Mouse (Mus musculus): Measurements from ENCODE around the gene Kif18b. TPM values are rescaled to one million over a fixed set of nuclear protein-coding genes. Genes with fewer than 3 reads are reported as not detected.

Kif18b gene
- total and polyA plus RNA-seq, 2 experiments from 2014 or later: 0.46 to 6.3 TPM

GRCm38 (mm10) chr11:102956962-102957614 lies 32.2 kb upstream of the Kif18b start:
- Histone ChIP-seq H3K27me3 (ENCODE audit: insufficient read depth, low read length) (no peaks in the 10 kb centered on the region), H3K4me1 (ENCODE audit: insufficient read depth, low read length) (no peaks in the 10 kb centered on the region), H3K27ac (ENCODE audit: low read depth, low read length) (0 out of 2 replicates have a peak overlapping the region, but pooled peaks have one; percentile 32), H3K9me3 (ENCODE audit: low read length) (no peaks in the 10 kb centered on the region), H3K36me3 (ENCODE audit: insufficient read depth, low read length) (no peaks in the 10 kb centered on the region), H3K4me3 (ENCODE audit: low read depth, low read length) (no peak overlapping the region), H3K4me2 (ENCODE audit: low read depth, low read length, poor library complexity, severe bottlenecking) (no peak overlapping the region), H3K9ac (replicated peaks; ENCODE audit: low read length, poor library complexity, severe bottlenecking) (peak overlapping the region; percentile 24; the same call in 1 of the 2 replicates)
- DNase-seq (ENCODE audit: low spot score) (peak; percentile 21), ATAC-seq (ENCODE audit: low FRiP score) (no peak)
- 43% methylated on average over 16 of the region's 16 CpGs for WGBS
- TF ChIP-seq CTCF (IDR thresholded peaks at IDR 0.05): no peak

- no peak for DNase-seq (ENCODE audit: low spot score)
- Histone ChIP-seq H3K36me3 (ENCODE audit: insufficient read depth, low read length) (no peaks in the 10 kb centered on the region), H3K27ac (ENCODE audit: low read depth, low read length) (no peak overlapping the region), H3K9me3 (ENCODE audit: low read length) (no peaks in the 10 kb centered on the region), H3K27me3 (ENCODE audit: insufficient read depth, low read length) (peaks cover 5% of the 10 kb centered on the region), H3K4me3 (ENCODE audit: low read depth, low read length) (no peak overlapping the region), H3K4me2 (ENCODE audit: low read depth, low read length, poor library complexity, severe bottlenecking) (no peak overlapping the region), H3K4me1 (ENCODE audit: insufficient read depth, low read length) (peaks cover 5% of the 10 kb centered on the region), H3K9ac (replicated peaks; ENCODE audit: low read length, poor library complexity, severe bottlenecking) (no peak overlapping the region)
- ATAC-seq (ENCODE audit: low FRiP score): no peak
- 17% methylated on average over 6 of the region's 6 CpGs for WGBS
- no peak for TF ChIP-seq CTCF (IDR thresholded peaks at IDR 0.05)
These were observed 28.0 kb upstream of the Kif18b start for GRCm38 (mm10) chr11:102952922-102953321.

GRCm38 (mm10) chr11:102948043-102948961 lies 23.4 kb upstream of the Kif18b start:
- no peaks in the 10 kb centered on the region for H3K9me3 ChIP-seq (ENCODE audit: low read length)
- H3K4me2 ChIP-seq (ENCODE audit: low read depth, low read length, poor library complexity, severe bottlenecking): peak overlapping the region; percentile 73
- ATAC-seq (ENCODE audit: low FRiP score): no peak
- no peak for TF ChIP-seq CTCF (IDR thresholded peaks at IDR 0.05)
- peak overlapping the region; percentile 46; the same call in 1 of the 2 replicates for H3K9ac ChIP-seq (replicated peaks; ENCODE audit: low read length, poor library complexity, severe bottlenecking)
- H3K4me1 ChIP-seq (ENCODE audit: insufficient read depth, low read length): peaks cover 9% of the 10 kb centered on the region
- H3K36me3 ChIP-seq (ENCODE audit: insufficient read depth, low read length): no peaks in the 10 kb centered on the region
- H3K27me3 ChIP-seq (ENCODE audit: insufficient read depth, low read length): peaks cover 46% of the 10 kb centered on the region
- peak; percentile 59 for DNase-seq (ENCODE audit: low spot score)
- WGBS: 4% methylated on average over 50 of the region's 51 CpGs
- H3K4me3 ChIP-seq (ENCODE audit: low read depth, low read length): peak overlapping the region; percentile 38
- no peak overlapping the region for H3K27ac ChIP-seq (ENCODE audit: low read depth, low read length)

DNA sequence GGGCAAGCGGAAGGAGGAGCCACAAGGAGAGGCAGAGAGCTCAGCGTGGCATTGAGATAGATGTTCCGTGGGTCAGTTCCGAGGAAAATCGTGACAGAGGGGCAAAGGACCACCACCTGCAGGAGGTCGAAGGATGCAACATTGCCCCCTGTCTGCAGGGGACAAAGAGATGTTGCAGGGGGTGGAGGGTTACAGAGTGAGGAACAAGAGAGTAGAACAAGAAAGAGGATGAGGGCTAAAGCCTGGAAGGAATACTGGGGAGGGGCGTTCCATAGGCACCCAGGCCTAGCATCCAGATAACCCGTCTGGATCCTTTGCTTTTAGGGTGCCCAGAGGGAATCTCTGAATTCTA lies 22.0 kb upstream of the Kif18b start:
- H3K4me2 ChIP-seq (ENCODE audit: low read depth, low read length, poor library complexity, severe bottlenecking): peak overlapping the region; percentile 59

DNA sequence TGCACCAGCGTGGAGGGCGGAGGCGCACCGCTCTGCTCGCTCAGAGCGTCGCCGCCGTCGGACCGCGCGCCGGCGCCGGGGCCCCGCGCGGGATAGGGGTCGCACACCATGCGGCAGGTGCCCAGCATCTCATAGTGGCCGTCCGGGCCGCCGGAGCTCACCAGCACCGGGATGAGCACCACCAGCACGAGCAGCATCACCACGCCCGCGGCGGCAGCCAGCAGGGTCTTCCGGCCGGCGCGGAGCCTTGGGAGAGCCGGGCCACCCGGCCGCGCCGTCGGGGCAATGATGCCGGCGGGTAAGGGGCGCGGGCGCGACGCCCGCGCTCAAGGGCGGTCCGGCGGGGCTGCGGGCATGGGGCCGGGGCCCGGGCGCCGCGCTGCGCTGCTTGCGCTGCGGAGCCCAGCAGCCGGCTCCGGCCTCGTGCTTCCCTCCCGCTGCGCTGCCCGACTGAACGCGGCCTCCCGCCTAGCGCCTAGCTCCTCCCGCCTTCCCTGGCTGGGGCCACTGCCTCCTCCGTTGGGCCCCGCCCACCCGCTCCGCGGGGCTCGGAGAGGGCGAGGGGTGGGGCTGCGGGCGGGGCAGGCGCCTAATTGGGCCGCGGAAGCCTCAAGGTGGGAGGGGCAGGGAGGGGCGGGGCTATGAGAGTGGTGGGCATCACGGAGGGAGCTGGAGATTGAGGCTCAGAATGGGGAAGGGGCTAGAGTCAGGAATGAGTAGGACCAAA lies 21.5 kb upstream of the Kif18b start, which contains the start of gene C1ql1:
TSS of gene C1ql1 (minus strand) at position 424 of the 727 bp plus-strand sequence.
- Histone ChIP-seq H3K36me3 (ENCODE audit: insufficient read depth, low read length) (no peaks in the 10 kb centered on the region), H3K9ac (replicated peaks; ENCODE audit: low read length, poor library complexity, severe bottlenecking) (0 out of 2 replicates have a peak within 1 kb of the TSS, but pooled peaks have one; percentile 9), H3K4me2 (ENCODE audit: low read depth, low read length, poor library complexity, severe bottlenecking) (peak within 1 kb of the TSS; percentile 59), H3K27ac (ENCODE audit: low read depth, low read length) (no peak within 1 kb of the TSS), H3K27me3 (ENCODE audit: insufficient read depth, low read length) (peaks cover 49% of the 10 kb centered on the region), H3K4me3 (ENCODE audit: low read depth, low read length) (peak within 1 kb of the TSS; percentile 39), H3K9me3 (ENCODE audit: low read length) (no peaks in the 10 kb centered on the region), H3K4me1 (ENCODE audit: insufficient read depth, low read length) (peaks cover 9% of the 10 kb centered on the region)
- DNase-seq (ENCODE audit: low spot score) (peak; percentile 78), ATAC-seq (ENCODE audit: low FRiP score) (peak; percentile 58)
- WGBS: under 1% methylated on average over 46 of the region's 87 CpGs
- no peak for TF ChIP-seq CTCF (IDR thresholded peaks at IDR 0.05)

More for the DNA sequence above, 22.0 kb upstream of the Kif18b start:
- Histone ChIP-seq H3K4me1 (ENCODE audit: insufficient read depth, low read length) (peaks cover 9% of the 10 kb centered on the region), H3K9ac (replicated peaks; ENCODE audit: low read length, poor library complexity, severe bottlenecking) (no peak overlapping the region), H3K9me3 (ENCODE audit: low read length) (no peaks in the 10 kb centered on the region), H3K4me3 (ENCODE audit: low read depth, low read length) (peak overlapping the region; percentile 39; the same call in 1 of the 2 replicates), H3K36me3 (ENCODE audit: insufficient read depth, low read length) (no peaks in the 10 kb centered on the region), H3K27me3 (ENCODE audit: insufficient read depth, low read length) (peaks cover 49% of the 10 kb centered on the region), H3K27ac (ENCODE audit: low read depth, low read length) (no peak overlapping the region)
- DNase-seq (ENCODE audit: low spot score): no peak
- WGBS: 12% methylated on average over 8 of the region's 8 CpGs
- TF ChIP-seq CTCF (IDR thresholded peaks at IDR 0.05): peak; percentile 49
- peak; percentile 34; the same call in 1 of the 2 replicates for ATAC-seq (ENCODE audit: low FRiP score)

All from midbrain, postnatal 0 days (tissue).